Mouse (Mus musculus) small intestine, adult 2 months (tissue): ENCODE measurements around the gene Slc9a9. TPM values are rescaled to one million over a fixed set of nuclear protein-coding genes. Genes with fewer than 3 reads are reported as not detected.

Experiments used
- H3K27ac ChIP-seq: fragments of 200-500 bp; 2 replicates; pipeline ENCODE4 v1.5.1; 2012; ENCODE audit warnings: low read depth, low read length, control low read depth, inconsistent platforms; ENCODE audit not compliant: insufficient read depth
- H3K27me3 ChIP-seq: fragments of 200-500 bp; 2 replicates; pipeline ENCODE4 v1.6.1; 2012; ENCODE audit warnings: mild to moderate bottlenecking, moderate library complexity, low read length, inconsistent platforms; ENCODE audit not compliant: control insufficient read depth, insufficient read depth
- H3K36me3 ChIP-seq: fragments of 200-500 bp; 2 replicates; pipeline ENCODE4 v1.6.1; 2012; ENCODE audit warnings: mild to moderate bottlenecking, low read length, control low read depth, inconsistent platforms; ENCODE audit not compliant: control insufficient read depth, insufficient read depth
- H3K4me1 ChIP-seq: fragments of 200-500 bp; 2 replicates; pipeline ENCODE4 v1.6.1; 2012; ENCODE audit warnings: low read length, inconsistent platforms, mixed read lengths; ENCODE audit not compliant: control insufficient read depth, insufficient read depth, insufficient read length
- H3K4me3 ChIP-seq: fragments of 200-500 bp; 2 replicates; pipeline ENCODE4 v1.5.1; 2012; ENCODE audit warnings: low read depth, mild to moderate bottlenecking, control low read depth, inconsistent platforms, low read length, moderate library complexity
- CTCF ChIP-seq: fragments of 200-500 bp; IDR thresholded peaks from 2 replicates; pipeline ENCODE4 v1.5.1; 2012; ENCODE audit warnings: low read depth, mild to moderate bottlenecking, control low read depth, inconsistent platforms, low read length, moderate library complexity, mixed read lengths; ENCODE audit not compliant: insufficient replicate concordance, insufficient read length; ENCODE audit errors: extremely low read depth
- POLR2A ChIP-seq: fragments of 200-500 bp; IDR thresholded peaks from 2 replicates; pipeline ENCODE4 v1.6.1; 2012; ENCODE audit warnings: low read depth, mild to moderate bottlenecking, control low read depth, inconsistent platforms, low read length, moderate library complexity
- WGBS: fragments of 180-500 bp; shearing (Covaris S2); methylation state at CpG from one replicate; pipeline ENCODE4 v1.1.7; 2018; 5-methylcytosine and 5-hydroxymethylcytosine counted together
- polyA plus RNA-seq: library from polyadenylated mRNA; depleted of rRNA; stranded (reverse); fragments of >200 nt; gene quantifications from 2 replicates; pipeline ENCODE4 v1.2.3, GENCODE M21; 2012

Gene Slc9a9
- polyA plus RNA-seq, 1 experiment = 1.3 TPM

DNA sequence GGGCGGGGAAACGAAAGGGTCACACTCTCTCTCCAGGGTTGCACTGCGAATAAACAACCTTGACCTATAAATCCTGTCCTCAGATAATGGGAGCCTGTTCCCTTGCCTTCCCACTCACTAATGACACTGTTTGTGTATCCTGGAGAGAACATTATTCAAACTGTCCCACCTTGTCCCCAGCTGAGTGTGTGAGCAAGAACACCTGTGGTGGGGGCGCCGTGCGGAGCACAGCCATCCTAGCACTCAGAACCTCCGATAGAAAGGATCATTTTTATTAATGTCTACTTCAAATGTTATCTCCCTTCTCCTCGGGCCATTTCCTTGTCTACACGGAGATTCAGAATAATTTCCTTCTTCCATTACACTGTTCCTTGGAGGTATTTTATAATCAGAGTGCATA lies 382.5 kb downstream of the Slc9a9 start:
- Histone ChIP-seq H3K27ac (no peak overlapping the region), H3K27me3 (no peaks in the 10 kb centered on the region), H3K4me1 (no peaks in the 10 kb centered on the region), H3K36me3 (no peaks in the 10 kb centered on the region), H3K4me3 (no peak overlapping the region)
- 55% methylated on average over 9 of the region's 9 CpGs for WGBS
- TF ChIP-seq POLR2A (no peak), CTCF (no peak)

DNA sequence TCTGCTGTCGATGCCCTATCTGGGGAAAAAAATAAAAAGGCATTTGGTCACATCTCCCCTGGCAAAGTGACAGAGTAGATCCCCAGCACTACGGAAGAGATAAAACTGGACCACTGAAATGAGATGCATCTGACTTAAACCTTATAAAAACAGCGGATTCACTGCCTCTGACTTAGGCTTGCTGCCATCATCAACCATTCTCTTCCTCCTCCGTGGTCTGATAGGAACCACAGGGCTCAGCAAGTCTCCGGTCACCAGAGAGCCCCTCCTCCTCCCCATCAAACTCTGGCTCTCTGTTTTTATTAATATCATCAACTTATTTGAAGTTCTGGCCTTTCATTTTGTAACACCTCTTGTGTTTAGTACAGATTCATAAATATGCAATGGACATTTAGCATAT lies 383.5 kb downstream of the Slc9a9 start:
- Histone ChIP-seq H3K27me3 (no peaks in the 10 kb centered on the region), H3K4me1 (no peaks in the 10 kb centered on the region), H3K36me3 (no peaks in the 10 kb centered on the region), H3K4me3 (no peak overlapping the region), H3K27ac (no peak overlapping the region)
- 64% methylated on average over 5 of the region's 5 CpGs for WGBS
- TF ChIP-seq POLR2A = no peak
- TF ChIP-seq CTCF = no peak

DNA sequence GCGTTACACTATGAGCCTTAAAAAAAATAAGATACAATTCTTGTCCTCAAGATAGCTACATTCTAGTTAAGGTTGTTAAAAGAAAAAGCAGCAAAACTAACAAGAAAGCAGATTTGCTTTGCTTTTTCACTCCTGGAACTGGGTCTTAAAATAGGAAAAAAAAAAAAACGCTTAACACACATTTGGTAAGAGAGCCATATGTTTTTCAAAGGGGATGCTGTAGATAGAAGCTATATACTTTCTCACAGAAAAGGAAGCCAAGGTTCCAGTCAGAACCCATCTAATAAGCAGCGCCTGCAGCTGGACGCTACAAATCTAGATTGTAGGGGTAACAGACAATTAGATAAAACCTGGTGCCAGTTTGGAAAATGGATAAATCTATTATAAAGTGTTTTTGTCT lies 386.1 kb downstream of the Slc9a9 start:
- Histone ChIP-seq H3K36me3 (no peaks in the 10 kb centered on the region), H3K27ac (no peak overlapping the region), H3K4me3 (no peak overlapping the region), H3K4me1 (no peaks in the 10 kb centered on the region), H3K27me3 (no peaks in the 10 kb centered on the region)
- WGBS = 80% methylated on average over 4 of the region's 4 CpGs
- TF ChIP-seq POLR2A (no peak), CTCF (no peak)

DNA sequence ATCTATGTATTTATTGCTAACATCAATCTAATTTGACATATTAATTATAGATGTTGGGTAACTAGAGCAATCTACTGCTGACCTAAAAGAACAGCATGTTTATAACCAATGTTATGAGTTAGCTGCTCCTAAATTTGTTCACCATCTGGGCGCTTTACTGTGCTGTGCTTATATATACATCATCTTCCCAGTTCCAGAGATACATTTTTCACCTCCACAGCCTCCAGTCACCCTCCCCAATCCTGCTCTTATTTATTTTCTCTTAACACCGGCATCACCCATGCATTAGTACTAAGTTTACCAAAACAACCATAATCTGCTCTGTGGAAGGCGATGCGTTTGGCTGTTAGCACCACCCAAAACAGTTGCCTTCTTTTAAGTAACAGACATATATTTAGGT lies 391.0 kb downstream of the Slc9a9 start:
- no peaks in the 10 kb centered on the region for H3K4me1 ChIP-seq
- H3K36me3 ChIP-seq = no peaks in the 10 kb centered on the region
- H3K4me3 ChIP-seq = no peak overlapping the region
- TF ChIP-seq POLR2A (no peak), CTCF (no peak)
- WGBS = 87% methylated on average over 4 of the region's 4 CpGs
- H3K27ac ChIP-seq = no peak overlapping the region
- H3K27me3 ChIP-seq = no peaks in the 10 kb centered on the region

- WGBS = 46% methylated on average over 3 of the region's 3 CpGs
- Histone ChIP-seq H3K36me3 (no peaks in the 10 kb centered on the region), H3K4me1 (no peaks in the 10 kb centered on the region), H3K27ac (no peak overlapping the region), H3K4me3 (no peak overlapping the region), H3K27me3 (no peaks in the 10 kb centered on the region)
- no peak for TF ChIP-seq CTCF
- no peak for TF ChIP-seq POLR2A
Observed at GRCm38 (mm10) chr9:95067037-95067436, 397.3 kb downstream of the Slc9a9 start.

DNA sequence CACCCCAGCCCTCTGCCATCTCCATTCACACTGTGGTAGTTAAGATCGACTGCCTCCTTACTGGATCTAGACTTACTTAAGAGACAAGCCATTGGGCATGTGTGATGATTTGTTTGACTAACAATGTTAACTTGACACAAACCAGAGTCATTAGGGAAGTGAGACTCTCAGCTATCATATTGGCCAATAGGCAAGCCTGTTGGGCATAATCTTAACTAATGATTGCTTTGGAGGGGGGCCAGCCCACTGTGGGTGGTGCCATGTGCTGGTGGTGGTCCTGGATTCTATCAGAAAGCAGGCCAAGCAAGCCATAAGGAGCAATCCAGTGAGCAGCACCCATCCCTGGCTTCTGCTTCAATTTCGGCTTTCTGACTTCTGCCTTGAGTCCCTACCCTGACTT lies 398.8 kb downstream of the Slc9a9 start:
- Histone ChIP-seq H3K36me3 (no peaks in the 10 kb centered on the region), H3K4me3 (no peak overlapping the region), H3K27ac (no peak overlapping the region), H3K4me1 (no peaks in the 10 kb centered on the region), H3K27me3 (no peaks in the 10 kb centered on the region)
- TF ChIP-seq CTCF (no peak), POLR2A (no peak)
- 94% methylated on average over 2 of the region's 2 CpGs for WGBS

GRCm38 (mm10) chr9:95070832-95071519 lies 401.3 kb downstream of the Slc9a9 start:
- no peaks in the 10 kb centered on the region for H3K27me3 ChIP-seq
- H3K4me1 ChIP-seq = no peaks in the 10 kb centered on the region
- no peak overlapping the region for H3K4me3 ChIP-seq
- H3K27ac ChIP-seq = no peak overlapping the region
- TF ChIP-seq CTCF = no peak
- no peak for TF ChIP-seq POLR2A
- H3K36me3 ChIP-seq = no peaks in the 10 kb centered on the region
- 89% methylated on average over 13 of the region's 13 CpGs for WGBS
